Mouse (Mus musculus) layer of hippocampus, postnatal 25 days (tissue): ENCODE data around the gene Rgl1. TPM values are rescaled to one million over a fixed set of nuclear protein-coding genes. Genes with fewer than 3 reads are reported as not detected.

Experiments used
- DNase-seq, 2 experiments: peaks; one replicate each; pipeline ENCODE4 v3.0.0; 2022; ENCODE audit warnings: mixed read lengths in 2 of 2, low spot score in 1 of 2; ENCODE audit errors: extremely low spot score in 1 of 2
- total RNA-seq, 2 experiments: library from RNA; stranded (reverse); gene quantifications; 2 replicates each; pipeline ENCODE4 v1.2.3; 2021

The Rgl1 gene
- total RNA-seq, 2 experiments from 2014 or later: 109 to 111 TPM

DNA sequence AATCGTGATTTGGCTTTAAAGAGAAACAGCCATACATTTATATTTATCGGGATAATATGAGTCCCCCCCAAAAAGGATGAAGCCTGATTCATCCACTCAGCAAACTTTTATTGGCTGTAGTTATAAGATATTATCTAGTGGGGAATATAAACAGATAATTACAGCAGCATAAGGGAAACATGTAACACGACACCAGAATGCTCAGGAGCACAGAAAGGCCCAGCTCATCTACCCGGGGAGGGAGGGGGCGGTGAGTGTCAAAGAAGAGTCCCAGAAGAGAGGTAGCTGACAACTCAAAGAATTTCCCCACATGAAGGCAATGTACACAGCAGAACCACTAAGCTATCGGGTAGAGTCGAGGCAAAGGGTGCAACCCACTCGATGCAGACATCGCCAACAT, 146.8 kb downstream of the Rgl1 start:
- no peak for DNase-seq

DNA sequence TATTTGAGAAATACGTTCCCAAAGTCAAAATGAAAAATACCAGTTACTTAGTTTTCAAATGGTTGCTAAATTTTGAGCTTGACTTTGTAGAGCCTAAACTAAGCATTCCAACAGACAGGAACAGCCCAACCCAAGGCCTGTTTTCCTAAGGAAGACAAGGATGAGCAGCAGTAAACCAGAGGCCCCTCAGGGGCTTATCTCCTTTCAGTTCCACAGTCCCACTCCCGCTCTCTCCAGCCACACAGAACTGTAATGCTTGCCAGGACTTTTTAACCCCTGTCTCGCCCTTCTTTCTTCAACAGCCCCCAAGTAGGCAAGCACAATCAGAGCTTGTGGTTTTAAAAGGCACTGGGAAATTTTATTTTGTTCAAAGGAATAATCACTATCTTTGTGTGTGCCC, 147.3 kb downstream of the Rgl1 start:
- DNase-seq: no peak

- no peak for DNase-seq
Measured at GRCm38 (mm10) chr1:152618381-152618780, 147.8 kb downstream of the Rgl1 start.

DNA sequence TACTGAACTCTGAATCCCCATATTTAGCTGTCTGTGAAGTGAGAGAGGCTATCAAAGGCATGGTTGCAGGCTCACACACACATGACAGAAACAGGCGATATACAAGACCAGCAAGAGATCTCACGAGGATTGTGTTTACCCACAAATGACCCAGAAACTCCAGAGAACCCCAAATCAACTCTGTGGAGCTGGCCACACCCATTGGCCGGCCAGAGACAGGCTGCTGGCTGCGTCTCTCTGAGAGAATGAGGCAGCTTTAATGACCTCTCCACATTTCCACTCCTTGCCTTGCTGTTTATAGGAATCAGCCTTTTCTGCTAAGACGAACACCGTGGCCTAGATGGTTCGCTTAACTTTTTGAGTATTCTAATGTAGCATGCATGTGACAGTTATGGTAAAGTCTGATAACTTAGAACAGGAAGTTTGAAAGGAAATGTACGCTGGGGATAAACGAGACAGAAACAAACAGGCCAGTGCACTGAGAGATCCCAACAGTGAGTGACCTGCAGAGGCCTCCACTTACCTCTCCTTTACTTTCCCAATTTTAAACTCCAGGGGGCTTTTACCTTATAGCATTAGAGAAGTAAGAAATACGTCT, 148.3 kb downstream of the Rgl1 start:
- DNase-seq: no peak

- DNase-seq: no peak
Measured at GRCm38 (mm10) chr1:152616777-152617057, 149.4 kb downstream of the Rgl1 start.

GRCm38 (mm10) chr1:152615987-152616776, 150.0 kb downstream of the Rgl1 start:
- DNase-seq: no peak

DNA sequence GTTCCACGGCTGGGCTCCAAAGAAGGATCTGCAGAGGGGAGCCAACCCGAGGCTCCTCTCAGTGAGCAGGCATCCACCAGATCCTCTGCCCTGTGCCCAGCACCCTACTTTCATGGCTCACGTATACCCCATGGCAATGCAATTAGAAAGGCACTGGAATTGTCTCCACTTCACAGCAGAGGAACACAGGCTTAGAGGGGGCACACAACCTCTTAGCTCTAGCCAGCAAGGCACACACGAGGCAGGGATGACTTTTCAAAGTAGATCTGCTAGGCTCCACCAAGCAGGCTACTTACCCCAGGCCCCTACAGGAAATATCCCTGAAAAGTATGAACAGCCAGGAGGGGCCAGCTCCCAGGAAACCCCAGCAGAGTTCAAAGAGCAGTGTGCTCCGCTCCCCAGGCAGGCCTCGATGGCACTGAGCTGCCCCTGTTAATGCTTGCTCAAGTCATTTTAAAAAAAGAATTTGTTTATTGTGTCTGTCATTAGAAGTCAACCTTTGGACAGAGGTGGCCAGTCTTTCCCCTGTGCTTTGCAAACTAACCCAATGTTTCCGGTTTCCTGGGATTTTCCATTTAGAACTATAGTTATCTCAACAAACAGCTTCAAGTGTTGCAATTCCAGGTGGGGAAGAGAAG, 151.3 kb downstream of the Rgl1 start:
- DNase-seq: no peak

DNA sequence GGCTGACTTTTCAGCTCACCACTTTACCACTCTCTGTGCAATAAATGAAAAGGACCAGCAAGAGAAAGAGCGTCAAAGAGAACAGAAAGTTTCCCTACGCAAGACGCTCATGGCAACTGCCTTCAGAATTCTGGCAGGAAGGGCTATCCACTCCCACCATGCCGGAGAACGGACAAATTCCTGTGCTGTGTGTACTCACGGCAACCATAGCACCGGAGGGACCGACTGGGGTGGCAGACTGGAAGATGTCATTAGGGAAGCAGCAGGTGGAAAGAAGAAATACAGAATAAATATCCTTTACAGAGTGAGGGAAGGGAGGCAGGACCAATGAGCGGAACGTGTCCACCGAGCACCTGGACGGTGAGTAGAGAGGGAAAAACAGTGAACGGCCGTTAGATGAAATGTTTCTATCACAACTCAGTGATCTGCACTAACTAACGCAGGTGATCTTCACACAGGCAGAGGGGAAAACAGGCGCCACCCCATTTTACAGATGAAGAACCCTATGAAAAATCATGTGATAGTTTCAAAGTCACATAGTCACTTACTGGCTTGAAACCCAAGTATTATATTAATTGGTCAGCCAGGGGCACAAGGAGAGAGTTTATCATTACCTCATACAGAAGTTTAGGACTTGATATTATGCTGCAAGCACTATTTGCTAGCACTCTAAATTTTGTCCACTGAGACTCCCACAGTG, 152.8 kb downstream of the Rgl1 start:
- no peak for DNase-seq

GRCm38 (mm10) chr1:152612535-152613157, 153.5 kb downstream of the Rgl1 start:
- DNase-seq: no peak

- DNase-seq: no peak
Measured at GRCm38 (mm10) chr1:152609547-152609946, 156.6 kb downstream of the Rgl1 start.

DNA sequence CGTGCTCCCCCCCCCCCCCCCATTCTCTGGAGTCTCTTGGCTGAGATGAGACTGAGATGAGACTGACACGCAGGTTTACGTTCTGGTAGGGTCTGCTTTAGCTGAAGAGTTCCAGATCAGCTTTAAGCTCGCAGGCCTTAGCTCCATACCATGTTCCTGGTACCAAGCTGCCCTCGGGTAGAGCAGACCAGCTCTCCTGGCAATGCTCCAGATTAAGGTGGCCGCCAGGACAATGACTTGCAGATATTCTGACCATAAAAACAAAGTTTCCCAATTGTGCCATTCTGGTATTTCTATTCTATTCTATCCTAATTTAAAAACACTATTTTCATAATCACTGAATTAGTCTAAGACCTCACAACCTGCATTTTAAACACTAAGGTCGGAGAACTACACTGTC, 157.1 kb downstream of the Rgl1 start:
- DNase-seq: no peak

DNA sequence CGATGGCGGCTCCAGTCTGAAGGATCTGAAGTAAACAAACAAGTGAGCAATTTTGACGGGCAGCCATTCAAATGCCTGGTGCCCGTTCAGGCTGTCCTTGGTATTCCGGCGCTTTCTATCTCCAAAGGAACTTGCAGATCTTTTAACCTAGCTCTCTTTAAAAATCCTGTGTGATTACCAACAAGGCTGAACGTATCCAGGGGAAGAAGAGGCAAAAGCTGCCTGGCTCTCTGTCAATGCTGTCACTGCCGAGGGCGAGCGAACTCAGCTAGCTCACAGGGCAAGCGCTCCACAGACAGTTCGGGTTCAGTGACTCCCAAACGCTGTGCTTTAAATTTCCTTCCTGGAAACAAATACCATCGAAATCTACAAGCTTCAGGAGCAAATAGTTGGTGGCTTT, 158.4 kb downstream of the Rgl1 start:
- no peak for DNase-seq

- DNase-seq: no peak
Measured at GRCm38 (mm10) chr1:152606727-152607126, 159.4 kb downstream of the Rgl1 start.

- DNase-seq: no peak
Measured at GRCm38 (mm10) chr1:152605895-152606625, 160.1 kb downstream of the Rgl1 start.

GRCm38 (mm10) chr1:152604147-152604546, 162.0 kb downstream of the Rgl1 start:
- no peak for DNase-seq

- DNase-seq: no peak
Measured at GRCm38 (mm10) chr1:152603628-152604027, 162.5 kb downstream of the Rgl1 start.

GRCm38 (mm10) chr1:152600494-152600893, 165.7 kb downstream of the Rgl1 start:
- no peak for DNase-seq

GRCm38 (mm10) chr1:152599347-152599746, 166.8 kb downstream of the Rgl1 start:
- no peak for DNase-seq

DNA sequence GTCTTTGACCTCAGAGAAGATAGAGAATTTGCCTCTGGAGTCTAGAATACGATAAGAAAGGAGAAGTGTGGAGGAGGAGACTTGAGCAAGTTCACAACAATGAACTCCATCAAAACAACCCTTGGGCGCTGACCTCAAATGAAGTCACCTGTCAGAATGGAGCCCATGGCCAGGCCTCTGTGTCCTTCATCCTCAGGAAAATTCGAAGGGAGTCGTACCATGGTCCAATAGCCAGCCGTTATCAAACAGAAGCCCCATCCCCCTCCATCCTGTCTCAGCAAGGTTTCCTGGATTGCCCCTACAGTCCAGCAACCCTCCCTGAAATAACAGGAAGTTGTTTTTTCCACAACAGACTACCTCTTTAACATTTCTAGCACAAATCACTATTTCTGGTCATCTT, 171.5 kb downstream of the Rgl1 start:
- DNase-seq: no peak

DNA sequence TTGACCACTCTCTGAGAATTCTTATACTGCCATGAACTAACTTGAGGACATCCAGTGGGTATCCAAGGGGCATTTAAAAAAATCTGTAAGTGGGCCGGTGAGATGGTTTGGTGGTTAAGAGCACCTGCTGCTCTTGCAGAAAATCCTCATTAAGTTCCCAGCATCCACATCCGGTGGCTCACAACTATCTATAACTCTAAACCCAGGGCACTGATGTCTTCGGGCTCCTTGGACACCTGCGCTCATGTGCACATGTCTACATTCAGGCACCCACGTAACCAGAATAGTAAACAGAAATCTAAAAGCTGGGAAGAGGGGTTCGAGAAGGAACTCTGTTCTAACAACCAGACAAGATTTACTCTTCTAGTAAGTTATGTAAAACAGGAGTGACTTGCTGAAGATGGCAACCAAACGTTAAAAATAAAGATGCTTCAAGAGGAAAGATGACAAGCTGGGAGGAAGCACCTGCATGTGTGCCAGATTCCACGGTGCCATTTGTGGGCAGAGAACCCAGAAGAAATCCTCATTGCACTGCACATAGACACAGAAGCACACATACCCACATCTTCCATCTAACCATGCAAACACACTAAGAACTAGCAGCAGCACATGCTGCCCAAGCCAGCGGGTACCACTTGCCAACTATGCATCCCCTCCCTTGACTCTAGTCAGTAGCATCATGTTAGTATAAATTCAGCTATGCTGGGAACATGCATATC, 172.2 kb downstream of the Rgl1 start:
- no peak for DNase-seq
